Mouse (Mus musculus) embryonic facial prominence, embryonic 14.5 days (tissue): ENCODE measurements around the gene Zar1l. TPM values are rescaled to one million over a fixed set of nuclear protein-coding genes. Genes with fewer than 3 reads are reported as not detected.

ENCODE experiments used
- polyA plus RNA-seq: library from polyadenylated mRNA; unstranded; fragments of >200 nt; fragmentation: Nextera tagmentation; extraction: Ambion mirVana; gene quantifications from 2 replicates; pipeline ENCODE4 v1.2.1, GENCODE M21; 2014

Gene Zar1l
- polyA plus RNA-seq, 1 experiment from 2014 or later: not detected

Other genes with a start within 250 kb of the Zar1l start
- gene Brca2, start 4.5 kb upstream of the Zar1l start, polyA plus RNA-seq: 14.5 and 21.0 TPM in 2 replicates
- gene N4bp2l1, start 79.0 kb upstream of the Zar1l start, polyA plus RNA-seq: 4.7 and 6.1 TPM in 2 replicates
- 41.6 and 44.5 TPM in 2 replicates for gene N4bp2l2, start 148.0 kb upstream of the Zar1l start, polyA plus RNA-seq
- gene Pds5b, start 155.6 kb upstream of the Zar1l start, polyA plus RNA-seq: 38.1 and 44.2 TPM in 2 replicates